Mouse (Mus musculus): Measurements from ENCODE around the gene Fut11. TPM values are rescaled to one million over a fixed set of nuclear protein-coding genes. Genes with fewer than 3 reads are reported as not detected.
A peak's percentile ranks its signal among the peaks of the same experiment; 100 is the strongest.

Gene Fut11
- polyA plus RNA-seq, 1 experiment = 8.0 TPM

GRCm38 (mm10) chr14:20654690-20655421 is 39.9 kb upstream of the Fut11 start:
- H3K9me3 ChIP-seq (replicated peaks; ENCODE audit: control insufficient read depth, insufficient read depth, low read length, poor library complexity, severe bottlenecking) = no peaks in the 10 kb centered on the region
- H3K4me3 ChIP-seq (ENCODE audit: low read depth, low read length) = no peak overlapping the region
- TF ChIP-seq CTCF (IDR thresholded peaks at IDR 0.05; ENCODE audit: low read depth, low read length) (no peak), EP300 (IDR thresholded peaks at IDR 0.05; ENCODE audit: insufficient read depth, low read depth, low read length) (no peak), POLR2A (IDR thresholded peaks at IDR 0.05; ENCODE audit: insufficient read depth, low read length) (no peak)
- H3K9ac ChIP-seq (ENCODE audit: low read depth, poor library complexity, severe bottlenecking) = no peak overlapping the region
- H3K4me1 ChIP-seq (ENCODE audit: control insufficient read depth, insufficient read depth, low read length) = no peaks in the 10 kb centered on the region
- no peak overlapping the region for H3K27ac ChIP-seq (ENCODE audit: insufficient read depth, low read length)
- no peaks in the 10 kb centered on the region for H3K36me3 ChIP-seq (ENCODE audit: control insufficient read depth, insufficient read depth, low read length, poor library complexity, severe bottlenecking)
- no peaks in the 10 kb centered on the region for H3K27me3 ChIP-seq (ENCODE audit: control insufficient read depth, insufficient read depth, low read length, poor library complexity, severe bottlenecking)

GRCm38 (mm10) chr14:20655731-20656130 is 39.0 kb upstream of the Fut11 start:
- H3K9ac ChIP-seq (ENCODE audit: low read depth, poor library complexity, severe bottlenecking) = no peak overlapping the region
- H3K36me3 ChIP-seq (ENCODE audit: control insufficient read depth, insufficient read depth, low read length, poor library complexity, severe bottlenecking) = no peaks in the 10 kb centered on the region
- no peaks in the 10 kb centered on the region for H3K9me3 ChIP-seq (replicated peaks; ENCODE audit: control insufficient read depth, insufficient read depth, low read length, poor library complexity, severe bottlenecking)
- no peak overlapping the region for H3K27ac ChIP-seq (ENCODE audit: insufficient read depth, low read length)
- H3K4me3 ChIP-seq (ENCODE audit: low read depth, low read length) = no peak overlapping the region
- no peaks in the 10 kb centered on the region for H3K27me3 ChIP-seq (ENCODE audit: control insufficient read depth, insufficient read depth, low read length, poor library complexity, severe bottlenecking)
- TF ChIP-seq CTCF (IDR thresholded peaks at IDR 0.05; ENCODE audit: low read depth, low read length) (no peak), POLR2A (IDR thresholded peaks at IDR 0.05; ENCODE audit: insufficient read depth, low read length) (no peak), EP300 (IDR thresholded peaks at IDR 0.05; ENCODE audit: insufficient read depth, low read depth, low read length) (no peak)
- no peaks in the 10 kb centered on the region for H3K4me1 ChIP-seq (ENCODE audit: control insufficient read depth, insufficient read depth, low read length)

- Histone ChIP-seq H3K27me3 (ENCODE audit: control insufficient read depth, insufficient read depth, low read length, poor library complexity, severe bottlenecking) (no peaks in the 10 kb centered on the region), H3K36me3 (ENCODE audit: control insufficient read depth, insufficient read depth, low read length, poor library complexity, severe bottlenecking) (no peaks in the 10 kb centered on the region), H3K4me3 (ENCODE audit: low read depth, low read length) (no peak within 1 kb of the TSS), H3K4me1 (ENCODE audit: control insufficient read depth, insufficient read depth, low read length) (no peaks in the 10 kb centered on the region), H3K27ac (ENCODE audit: insufficient read depth, low read length) (no peak within 1 kb of the TSS), H3K9ac (ENCODE audit: low read depth, poor library complexity, severe bottlenecking) (no peak within 1 kb of the TSS), H3K9me3 (replicated peaks; ENCODE audit: control insufficient read depth, insufficient read depth, low read length, poor library complexity, severe bottlenecking) (no peaks in the 10 kb centered on the region)
- TF ChIP-seq POLR2A (IDR thresholded peaks at IDR 0.05; ENCODE audit: insufficient read depth, low read length) (no peak), CTCF (IDR thresholded peaks at IDR 0.05; ENCODE audit: low read depth, low read length) (no peak), EP300 (IDR thresholded peaks at IDR 0.05; ENCODE audit: insufficient read depth, low read depth, low read length) (no peak)
Observed at GRCm38 (mm10) chr14:20656361-20656760, 38.4 kb upstream of the Fut11 start, which contains the start of gene Myoz1. Gene Myoz1, minus strand, starts transcription at chr14:20656540.

GRCm38 (mm10) chr14:20658326-20658725 is 36.4 kb upstream of the Fut11 start:
- H3K9ac ChIP-seq (ENCODE audit: low read depth, poor library complexity, severe bottlenecking) = no peak overlapping the region
- H3K27ac ChIP-seq (ENCODE audit: insufficient read depth, low read length) = no peak overlapping the region
- no peaks in the 10 kb centered on the region for H3K27me3 ChIP-seq (ENCODE audit: control insufficient read depth, insufficient read depth, low read length, poor library complexity, severe bottlenecking)
- H3K9me3 ChIP-seq (replicated peaks; ENCODE audit: control insufficient read depth, insufficient read depth, low read length, poor library complexity, severe bottlenecking) = no peaks in the 10 kb centered on the region
- no peaks in the 10 kb centered on the region for H3K4me1 ChIP-seq (ENCODE audit: control insufficient read depth, insufficient read depth, low read length)
- TF ChIP-seq POLR2A (IDR thresholded peaks at IDR 0.05; ENCODE audit: insufficient read depth, low read length) (no peak), CTCF (IDR thresholded peaks at IDR 0.05; ENCODE audit: low read depth, low read length) (no peak), EP300 (IDR thresholded peaks at IDR 0.05; ENCODE audit: insufficient read depth, low read depth, low read length) (no peak)
- H3K4me3 ChIP-seq (ENCODE audit: low read depth, low read length) = no peak overlapping the region
- no peaks in the 10 kb centered on the region for H3K36me3 ChIP-seq (ENCODE audit: control insufficient read depth, insufficient read depth, low read length, poor library complexity, severe bottlenecking)

GRCm38 (mm10) chr14:20658902-20659301 is 35.9 kb upstream of the Fut11 start:
- peaks cover 1% of the 10 kb centered on the region for H3K4me1 ChIP-seq (ENCODE audit: control insufficient read depth, insufficient read depth, low read length)
- no peak overlapping the region for H3K4me3 ChIP-seq (ENCODE audit: low read depth, low read length)
- H3K9me3 ChIP-seq (replicated peaks; ENCODE audit: control insufficient read depth, insufficient read depth, low read length, poor library complexity, severe bottlenecking) = no peaks in the 10 kb centered on the region
- no peak overlapping the region for H3K9ac ChIP-seq (ENCODE audit: low read depth, poor library complexity, severe bottlenecking)
- no peak overlapping the region for H3K27ac ChIP-seq (ENCODE audit: insufficient read depth, low read length)
- H3K27me3 ChIP-seq (ENCODE audit: control insufficient read depth, insufficient read depth, low read length, poor library complexity, severe bottlenecking) = no peaks in the 10 kb centered on the region
- no peaks in the 10 kb centered on the region for H3K36me3 ChIP-seq (ENCODE audit: control insufficient read depth, insufficient read depth, low read length, poor library complexity, severe bottlenecking)
- TF ChIP-seq CTCF (IDR thresholded peaks at IDR 0.05; ENCODE audit: low read depth, low read length) (no peak), EP300 (IDR thresholded peaks at IDR 0.05; ENCODE audit: insufficient read depth, low read depth, low read length) (no peak), POLR2A (IDR thresholded peaks at IDR 0.05; ENCODE audit: insufficient read depth, low read length) (no peak)

GRCm38 (mm10) chr14:20659687-20660086 is 35.1 kb upstream of the Fut11 start:
- Histone ChIP-seq H3K27ac (ENCODE audit: insufficient read depth, low read length) (no peak overlapping the region), H3K27me3 (ENCODE audit: control insufficient read depth, insufficient read depth, low read length, poor library complexity, severe bottlenecking) (no peaks in the 10 kb centered on the region), H3K9ac (ENCODE audit: low read depth, poor library complexity, severe bottlenecking) (peak overlapping the region; percentile 70), H3K4me1 (ENCODE audit: control insufficient read depth, insufficient read depth, low read length) (peaks cover 1% of the 10 kb centered on the region), H3K9me3 (replicated peaks; ENCODE audit: control insufficient read depth, insufficient read depth, low read length, poor library complexity, severe bottlenecking) (no peaks in the 10 kb centered on the region), H3K36me3 (ENCODE audit: control insufficient read depth, insufficient read depth, low read length, poor library complexity, severe bottlenecking) (no peaks in the 10 kb centered on the region), H3K4me3 (ENCODE audit: low read depth, low read length) (no peak overlapping the region)
- TF ChIP-seq POLR2A (IDR thresholded peaks at IDR 0.05; ENCODE audit: insufficient read depth, low read length) (no peak), CTCF (IDR thresholded peaks at IDR 0.05; ENCODE audit: low read depth, low read length) (no peak), EP300 (IDR thresholded peaks at IDR 0.05; ENCODE audit: insufficient read depth, low read depth, low read length) (no peak)

All from ES-Bruce4 (cell line).